ENCODE assay signal across 10 mouse cellular contexts in the genomic region with DNA sequence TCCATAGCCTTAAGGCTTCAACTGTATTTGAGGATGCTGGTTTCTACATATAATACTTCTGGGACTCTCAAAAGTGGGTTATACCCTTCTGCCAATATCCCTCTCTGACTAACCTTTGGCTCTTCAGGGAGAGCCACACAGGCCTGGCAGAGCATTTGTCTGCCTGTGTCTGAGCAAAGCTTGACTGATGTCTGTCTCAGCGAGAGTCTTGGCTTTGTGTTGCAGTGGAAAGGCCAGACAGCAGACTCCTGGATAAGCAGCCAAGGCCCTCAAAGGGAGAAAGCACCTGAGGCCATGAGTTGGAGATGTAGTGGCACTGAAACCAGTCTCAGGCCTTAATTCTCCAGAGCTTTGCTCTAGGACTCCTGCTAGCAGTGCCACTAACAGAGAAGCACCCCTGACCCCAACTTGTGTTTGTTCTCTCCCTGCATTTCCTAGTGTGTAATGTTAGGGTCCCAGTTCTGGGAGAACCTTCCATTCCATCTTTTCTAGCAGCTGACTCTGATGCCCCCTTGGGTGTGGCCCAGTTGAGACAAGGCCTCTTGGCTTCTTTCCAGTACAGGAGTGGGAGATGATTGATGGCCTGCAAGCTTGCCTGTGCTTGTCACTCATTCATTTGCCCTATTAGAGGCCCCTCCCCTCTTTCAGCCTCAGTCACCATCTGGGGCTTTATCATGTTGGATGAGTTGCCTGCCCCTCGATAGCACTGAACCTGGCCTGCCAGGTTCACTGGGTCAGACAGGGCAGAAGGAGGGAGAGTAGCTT. TPM values are rescaled to one million over a fixed set of nuclear protein-coding genes. Genes with fewer than 3 reads are reported as not detected.
A peak's percentile ranks its signal among the peaks of the same experiment; 100 is the strongest.
DNase-seq lines count a peak whose midpoint lies in the region; ATAC-seq and TF ChIP-seq lines count a peak whose summit lies in the region.
"Had no signal": no experiment of that assay in that cellular context is flagged by ENCODE, and none has a peak within 500 bp of the region (broad histone marks: within the 10 kb centered on the region; RNA-seq: fewer than 3 reads in every experiment).

No protein-coding gene starts in this region.

- TF ChIP-seq CTCF in liver, postnatal 0 days (IDR thresholded peaks at IDR 0.05; ENCODE audit: low read depth): no peak

- WGBS in liver, embryonic 11.5 days: 49% methylated on average over 2 of the region's 2 CpGs
- 64% methylated on average over 2 of the region's 2 CpGs for WGBS in liver, postnatal 0 days (ENCODE audit: insufficient replicate concordance)
- 56% methylated on average over 2 of the region's 2 CpGs for WGBS in embryonic facial prominence, embryonic 10.5 days
- 30% methylated on average over 2 of the region's 2 CpGs for WGBS in intestine, embryonic 15.5 days
- WGBS in stomach, embryonic 14.5 days: 34% methylated on average over 2 of the region's 2 CpGs

- H3K4me2 ChIP-seq in liver, embryonic 11.5 days: peak overlapping the region; percentile 70
- H3K4me2 ChIP-seq in liver, postnatal 0 days (ENCODE audit: low read depth, low read length): no peak overlapping the region
- peak overlapping the region; percentile 62 for H3K4me2 ChIP-seq in intestine, embryonic 15.5 days (replicated peaks)
- peak overlapping the region; percentile 63 for H3K4me2 ChIP-seq in stomach, embryonic 14.5 days (replicated peaks; ENCODE audit: low read depth, low read length)

- no peak for ATAC-seq in liver, embryonic 11.5 days (replicated peaks; ENCODE audit: low FRiP score)
- ATAC-seq in liver, postnatal 0 days: no peak
- ATAC-seq in intestine, embryonic 15.5 days: no peak
- no peak for ATAC-seq in stomach, embryonic 14.5 days (ENCODE audit: insufficient number of reproducible peaks, insufficient read depth, low FRiP score, low read depth)
- ATAC-seq: Patski had no signal

- H3K9me3 ChIP-seq in liver, embryonic 11.5 days (ENCODE audit: control insufficient read depth, low read length): no peaks in the 10 kb centered on the region
- no peaks in the 10 kb centered on the region for H3K9me3 ChIP-seq in liver, postnatal 0 days (ENCODE audit: low read length)
- no peaks in the 10 kb centered on the region for H3K9me3 ChIP-seq in embryonic facial prominence, embryonic 10.5 days
- H3K9me3 ChIP-seq in intestine, embryonic 15.5 days: no peaks in the 10 kb centered on the region
- H3K9me3 ChIP-seq in stomach, embryonic 14.5 days (ENCODE audit: control insufficient read depth, low read depth, low read length): no peaks in the 10 kb centered on the region

- DNase-seq in liver, embryonic 11.5 days (ENCODE audit: low spot score): no peak
- no peak for DNase-seq in liver, postnatal 0 days
- no peak for DNase-seq in embryonic facial prominence, embryonic 10.5 days (ENCODE audit: low spot score)
- no peak for DNase-seq in gastrocnemius, adult 18-20 months (ENCODE audit: low spot score)
- no peak for DNase-seq in thymus, postnatal 0 days (ENCODE audit: low spot score)
- DNase-seq in thymus, adult 18-20 months: no peak
- DNase-seq: layer of hippocampus, adult 9-11 months had no signal

- H3K27ac ChIP-seq in liver, embryonic 11.5 days (ENCODE audit: low read depth, low read length): no peak overlapping the region
- no peak overlapping the region for H3K27ac ChIP-seq in liver, postnatal 0 days (ENCODE audit: low read depth)
- H3K27ac ChIP-seq in embryonic facial prominence, embryonic 10.5 days (replicated peaks): 0 out of 2 replicates have a peak overlapping the region, but pooled peaks have one; percentile 93
- no peak overlapping the region for H3K27ac ChIP-seq in intestine, embryonic 15.5 days
- no peak overlapping the region for H3K27ac ChIP-seq in stomach, embryonic 14.5 days (ENCODE audit: low read length)

- H3K4me3 ChIP-seq in liver, embryonic 11.5 days (ENCODE audit: low read depth, low read length): no peak overlapping the region
- H3K4me3 ChIP-seq in liver, postnatal 0 days (ENCODE audit: low read depth, low read length): no peak overlapping the region
- peak overlapping the region; percentile 67 for H3K4me3 ChIP-seq in embryonic facial prominence, embryonic 10.5 days
- no peak overlapping the region; the same call in 1 of the 2 replicates for H3K4me3 ChIP-seq in intestine, embryonic 15.5 days (replicated peaks)
- H3K4me3 ChIP-seq in stomach, embryonic 14.5 days (ENCODE audit: low read depth, low read length): peak overlapping the region; percentile 47

- H3K36me3 ChIP-seq in liver, embryonic 11.5 days (ENCODE audit: control insufficient read depth, insufficient read depth, low read length): no peaks in the 10 kb centered on the region
- H3K36me3 ChIP-seq in liver, postnatal 0 days (replicated peaks; ENCODE audit: insufficient read depth, low read length): no peaks in the 10 kb centered on the region
- H3K36me3 ChIP-seq in embryonic facial prominence, embryonic 10.5 days (replicated peaks): peaks cover 34% of the 10 kb centered on the region
- no peaks in the 10 kb centered on the region for H3K36me3 ChIP-seq in intestine, embryonic 15.5 days
- H3K36me3 ChIP-seq in stomach, embryonic 14.5 days (ENCODE audit: control insufficient read depth, insufficient read depth, low read length): no peaks in the 10 kb centered on the region; the same call in 1 of the 2 replicates

- H3K4me1 ChIP-seq in liver, embryonic 11.5 days (replicated peaks; ENCODE audit: control insufficient read depth, insufficient read depth, low read length): peaks cover 3% of the 10 kb centered on the region
- peaks cover 2% of the 10 kb centered on the region; the same call in 1 of the 2 replicates for H3K4me1 ChIP-seq in liver, postnatal 0 days (ENCODE audit: insufficient read depth)
- peaks cover 29% of the 10 kb centered on the region for H3K4me1 ChIP-seq in embryonic facial prominence, embryonic 10.5 days
- H3K4me1 ChIP-seq in intestine, embryonic 15.5 days (replicated peaks): peaks cover 11% of the 10 kb centered on the region; the same call in 1 of the 2 replicates
- H3K4me1 ChIP-seq in stomach, embryonic 14.5 days (ENCODE audit: control insufficient read depth, insufficient read depth, low read length): 0 out of 2 replicates have a peak, but pooled peaks cover 6% of the 10 kb centered on the region

- no peaks in the 10 kb centered on the region for H3K27me3 ChIP-seq in liver, embryonic 11.5 days (replicated peaks; ENCODE audit: control insufficient read depth, insufficient read depth, low read length)
- 0 out of 2 replicates have a peak, but pooled peaks cover 2% of the 10 kb centered on the region for H3K27me3 ChIP-seq in liver, postnatal 0 days (ENCODE audit: insufficient read depth, low read length)
- no peaks in the 10 kb centered on the region for H3K27me3 ChIP-seq in embryonic facial prominence, embryonic 10.5 days (replicated peaks; ENCODE audit: low read depth, poor library complexity, severe bottlenecking)
- no peaks in the 10 kb centered on the region for H3K27me3 ChIP-seq in intestine, embryonic 15.5 days (replicated peaks)
- H3K27me3 ChIP-seq in stomach, embryonic 14.5 days (ENCODE audit: control insufficient read depth, insufficient read depth, low read length): no peaks in the 10 kb centered on the region
- H3K27me3 ChIP-seq: Patski had no signal

- no peak overlapping the region for H3K9ac ChIP-seq in liver, embryonic 11.5 days (ENCODE audit: low read depth, low read length)
- H3K9ac ChIP-seq in liver, postnatal 0 days (replicated peaks): no peak overlapping the region
- H3K9ac ChIP-seq in intestine, embryonic 15.5 days: no peak overlapping the region; the same call in 1 of the 2 replicates
- no peak overlapping the region for H3K9ac ChIP-seq in stomach, embryonic 14.5 days (replicated peaks; ENCODE audit: low read depth, low read length)

- no peak for TF ChIP-seq EP300 in liver, postnatal 0 days (IDR thresholded peaks at IDR 0.05; ENCODE audit: low read depth)

RNA-seq across cellular contexts. Expression of a gene that starts 1.5 kb away (rescaled TPM):
- polyA plus RNA-seq in liver, embryonic 11.5 days (2014; fragmentation: Nextera tagmentation; extraction: Ambion mirVana): 3.6 and 5.8 TPM in 2 replicates
- 0.25 and 0.37 TPM in 2 replicates for polyA plus RNA-seq in liver, postnatal 0 days (2015; fragmentation: Nextera tagmentation; extraction: Ambion mirVana)
- 18.3 and 19.6 TPM in 2 replicates for polyA plus RNA-seq in embryonic facial prominence, embryonic 10.5 days (2016; fragmentation: Nextera tagmentation; extraction: Ambion mirVana)
- polyA plus RNA-seq in intestine, embryonic 15.5 days (2015; fragmentation: Nextera tagmentation; extraction: Ambion mirVana): 7.3 and 8.5 TPM in 2 replicates
- 16.7 and 17.4 TPM in 2 replicates for polyA plus RNA-seq in stomach, embryonic 14.5 days (2014; fragmentation: Nextera tagmentation; extraction: Ambion mirVana)
- total RNA-seq in gastrocnemius, adult 18-20 months (2021): under 1 TPM; 0.37 to 0.52 TPM
- 0.83 and 0.96 TPM in 2 replicates for polyA plus RNA-seq in thymus, postnatal 0 days (2015; fragmentation: Nextera tagmentation; extraction: Ambion mirVana)

RNA-seq across cellular contexts. Expression of a gene that starts 17.5 kb away (rescaled TPM):
- polyA plus RNA-seq in liver, embryonic 11.5 days (2014; fragmentation: Nextera tagmentation; extraction: Ambion mirVana): 55.0 and 55.1 TPM in 2 replicates
- 20.1 and 21.9 TPM in 2 replicates for polyA plus RNA-seq in liver, postnatal 0 days (2015; fragmentation: Nextera tagmentation; extraction: Ambion mirVana)
- polyA plus RNA-seq in embryonic facial prominence, embryonic 10.5 days (2016; fragmentation: Nextera tagmentation; extraction: Ambion mirVana): 60.2 and 60.4 TPM in 2 replicates
- 58.8 and 60.0 TPM in 2 replicates for polyA plus RNA-seq in intestine, embryonic 15.5 days (2015; fragmentation: Nextera tagmentation; extraction: Ambion mirVana)
- 54.9 and 56.6 TPM in 2 replicates for polyA plus RNA-seq in stomach, embryonic 14.5 days (2014; fragmentation: Nextera tagmentation; extraction: Ambion mirVana)
- total RNA-seq in gastrocnemius, adult 18-20 months (2021): 10 to 100 TPM; 21.1 to 27.3 TPM
- 58.4 and 60.2 TPM in 2 replicates for polyA plus RNA-seq in thymus, postnatal 0 days (2015; fragmentation: Nextera tagmentation; extraction: Ambion mirVana)

RNA-seq across cellular contexts. Expression of a gene that starts 23.1 kb away (rescaled TPM):
- polyA plus RNA-seq in liver, embryonic 11.5 days (2014; fragmentation: Nextera tagmentation; extraction: Ambion mirVana): 94.4 and 102 TPM in 2 replicates
- 46.6 and 48.3 TPM in 2 replicates for polyA plus RNA-seq in liver, postnatal 0 days (2015; fragmentation: Nextera tagmentation; extraction: Ambion mirVana)
- polyA plus RNA-seq in embryonic facial prominence, embryonic 10.5 days (2016; fragmentation: Nextera tagmentation; extraction: Ambion mirVana): 114 and 119 TPM in 2 replicates
- polyA plus RNA-seq in intestine, embryonic 15.5 days (2015; fragmentation: Nextera tagmentation; extraction: Ambion mirVana): 91.5 and 104 TPM in 2 replicates
- 112 and 116 TPM in 2 replicates for polyA plus RNA-seq in stomach, embryonic 14.5 days (2014; fragmentation: Nextera tagmentation; extraction: Ambion mirVana)
- 10 to 100 TPM; 39.8 to 40.6 TPM for total RNA-seq in gastrocnemius, adult 18-20 months (2021)
- polyA plus RNA-seq in thymus, postnatal 0 days (2015; fragmentation: Nextera tagmentation; extraction: Ambion mirVana): 123 and 138 TPM in 2 replicates

RNA-seq across cellular contexts. Expression of a gene that starts 25.6 kb away (rescaled TPM):
- 112 and 122 TPM in 2 replicates for polyA plus RNA-seq in liver, embryonic 11.5 days (2014; fragmentation: Nextera tagmentation; extraction: Ambion mirVana)
- polyA plus RNA-seq in liver, postnatal 0 days (2015; fragmentation: Nextera tagmentation; extraction: Ambion mirVana): 27.6 and 35.8 TPM in 2 replicates
- polyA plus RNA-seq in embryonic facial prominence, embryonic 10.5 days (2016; fragmentation: Nextera tagmentation; extraction: Ambion mirVana): 231 and 251 TPM in 2 replicates
- polyA plus RNA-seq in intestine, embryonic 15.5 days (2015; fragmentation: Nextera tagmentation; extraction: Ambion mirVana): 158 and 168 TPM in 2 replicates
- 182 and 193 TPM in 2 replicates for polyA plus RNA-seq in stomach, embryonic 14.5 days (2014; fragmentation: Nextera tagmentation; extraction: Ambion mirVana)
- 10 to 100 TPM; 27.9 to 35.9 TPM for total RNA-seq in gastrocnemius, adult 18-20 months (2021)
- 104 and 107 TPM in 2 replicates for polyA plus RNA-seq in thymus, postnatal 0 days (2015; fragmentation: Nextera tagmentation; extraction: Ambion mirVana)

RNA-seq across cellular contexts. Expression of a gene that starts 33.5 kb away (rescaled TPM):
- polyA plus RNA-seq in liver, embryonic 11.5 days (2014; fragmentation: Nextera tagmentation; extraction: Ambion mirVana): 90.5 and 103 TPM in 2 replicates
- polyA plus RNA-seq in liver, postnatal 0 days (2015; fragmentation: Nextera tagmentation; extraction: Ambion mirVana): 58.4 and 62.6 TPM in 2 replicates
- polyA plus RNA-seq in embryonic facial prominence, embryonic 10.5 days (2016; fragmentation: Nextera tagmentation; extraction: Ambion mirVana): 86.4 and 91.5 TPM in 2 replicates
- 120 and 126 TPM in 2 replicates for polyA plus RNA-seq in intestine, embryonic 15.5 days (2015; fragmentation: Nextera tagmentation; extraction: Ambion mirVana)
- polyA plus RNA-seq in stomach, embryonic 14.5 days (2014; fragmentation: Nextera tagmentation; extraction: Ambion mirVana): 89.7 and 111 TPM in 2 replicates
- total RNA-seq in gastrocnemius, adult 18-20 months (2021): 10 to 100 TPM; 92.1 to 95.3 TPM
- polyA plus RNA-seq in thymus, postnatal 0 days (2015; fragmentation: Nextera tagmentation; extraction: Ambion mirVana): 87.8 and 92.3 TPM in 2 replicates

Comparison
In these comparisons a context has a peak if more than half of its experiments do, and no peak if none do; other contexts are left out.
1. H3K4me3 ChIP-seq: peak in embryonic facial prominence, embryonic 10.5 days (single experiment) and stomach, embryonic 14.5 days (single experiment); none in liver, embryonic 11.5 days (single experiment), liver, postnatal 0 days (single experiment) and intestine, embryonic 15.5 days (single experiment).